Mouse (Mus musculus) lung, adult 2 months (tissue): Measurements from ENCODE around the gene Nol3.
A peak's percentile ranks its signal among the peaks of the same experiment; 100 is the strongest.

Experiments
- CTCF ChIP-seq: fragments of 200-500 bp; IDR thresholded peaks from 2 replicates; pipeline ENCODE4 v1.5.1; 2011; ENCODE audit warnings: mild to moderate bottlenecking, low read length, control low read depth; ENCODE audit not compliant: insufficient read depth
- POLR2A ChIP-seq: fragments of 200-500 bp; IDR thresholded peaks from 2 replicates; pipeline ENCODE4 v1.6.1; 2011; ENCODE audit warnings: low read depth, mild to moderate bottlenecking, control low read depth, low read length, borderline replicate concordance; ENCODE audit errors: extremely low read depth

DNA sequence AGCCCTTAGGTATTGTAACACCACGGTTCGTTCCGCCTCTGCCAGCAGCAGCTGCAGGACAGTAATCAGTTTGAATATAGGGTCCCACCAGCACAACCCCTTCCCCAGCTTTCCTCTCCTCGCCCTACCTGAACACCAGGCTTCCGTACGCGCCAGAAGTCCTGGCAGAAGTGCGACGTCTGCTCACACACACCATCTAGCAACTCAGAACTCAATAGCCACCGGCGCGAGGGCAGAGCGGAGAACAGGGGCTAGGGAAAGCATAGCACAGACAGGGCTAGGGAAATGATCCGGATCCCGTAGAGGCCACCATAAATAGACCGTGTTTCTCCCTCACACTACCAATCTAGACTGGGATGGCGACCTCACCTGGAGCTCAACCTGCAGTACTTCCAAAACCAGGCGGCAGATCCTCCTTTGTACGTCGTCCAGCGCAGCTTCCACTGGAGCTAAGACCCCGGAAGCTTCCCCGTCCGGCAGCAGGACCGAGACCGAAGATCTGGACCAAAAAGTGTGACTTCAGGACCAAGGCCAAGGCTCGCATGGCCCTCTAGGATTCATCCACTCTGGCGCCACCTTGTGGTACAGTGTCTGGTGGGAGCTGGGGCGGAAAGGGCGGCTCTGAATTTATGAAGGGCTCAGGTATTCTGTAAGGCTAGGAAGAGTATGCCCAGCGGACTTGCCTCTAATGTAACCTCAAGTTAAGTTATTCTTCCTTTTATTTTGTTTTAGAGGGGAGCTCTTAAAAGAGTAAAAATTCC lies 14.8 kb downstream of the Nol3 start:
- peak; percentile 94 for TF ChIP-seq CTCF
- TF ChIP-seq POLR2A: no peak
